Mouse (Mus musculus): ENCODE measurements at regions not wholly inside any gene's neighbourhood (a gene's known extent, or its start where the extent isn't known, plus 50 kb on each side); places are given as distances from the start of the nearest gene placed in this dataset.

GRCm38 (mm10) chr13:54299295-54299694 is 71.9 kb upstream of the Cplx2 start:
- TF ChIP-seq CTCF (IDR thresholded peaks at IDR 0.05; ENCODE audit: control insufficient read depth, insufficient read depth, insufficient replicate concordance, low read depth, low read length) = no peak
- no peak for TF ChIP-seq POLR2A (IDR thresholded peaks at IDR 0.05; ENCODE audit: control insufficient read depth, low read depth, low read length)

Data from testis, adult 2 months (tissue).